Mouse (Mus musculus) heart, postnatal 0 days (tissue): Measurements from ENCODE around the gene Cd9. TPM values are rescaled to one million over a fixed set of nuclear protein-coding genes. Genes with fewer than 3 reads are reported as not detected.

Experiments
- ATAC-seq: fragments of 200-750 bp; cut with Nextera tagmentation; 2 replicates; pipeline ENCODE4 v1.8.0; 2017; ENCODE audit warnings: low read depth, moderate number of reproducible peaks, moderate library complexity; ENCODE audit not compliant: insufficient read depth
- DNase-seq: peaks from one replicate; pipeline ENCODE4 v3.0.0-alpha.2; 2016; ENCODE audit warnings: low spot score
- H3K27ac ChIP-seq: fragments of 300-500 bp; sonication (generic); 2 replicates; pipeline ENCODE4 v1.5.1; 2014; ENCODE audit warnings: low read depth, mild to moderate bottlenecking
- H3K27me3 ChIP-seq: fragments of 300-500 bp; sonication (generic); 2 replicates; pipeline ENCODE4 v1.6.1; 2014; ENCODE audit warnings: low read length, mixed read lengths; ENCODE audit not compliant: control insufficient read depth, insufficient read depth
- H3K36me3 ChIP-seq: fragments of 300-500 bp; sonication (generic); replicated peaks from 2 replicates; pipeline ENCODE4 v1.6.1; 2014; ENCODE audit warnings: low read length, mixed read lengths; ENCODE audit not compliant: control insufficient read depth, insufficient read depth
- H3K4me1 ChIP-seq: fragments of 300-500 bp; sonication (generic); 2 replicates; pipeline ENCODE4 v1.6.1; 2014; ENCODE audit warnings: antibody characterized with exemption; ENCODE audit not compliant: control insufficient read depth, insufficient read depth
- H3K4me2 ChIP-seq: fragments of 300-500 bp; sonication (generic); 2 replicates; pipeline ENCODE4 v1.6.1; 2014; ENCODE audit warnings: low read depth, mild to moderate bottlenecking, low read length, moderate library complexity
- H3K4me3 ChIP-seq: fragments of 300-500 bp; sonication (generic); 2 replicates; pipeline ENCODE4 v1.5.1; 2014; ENCODE audit warnings: low read depth, low read length
- H3K9ac ChIP-seq: fragments of 300-500 bp; sonication (generic); replicated peaks from 2 replicates; pipeline ENCODE4 v1.6.1; 2014; ENCODE audit warnings: low read depth, low read length, mixed read lengths
- H3K9me3 ChIP-seq: fragments of 300-500 bp; sonication (generic); replicated peaks from 2 replicates; pipeline ENCODE4 v1.6.1; 2016; ENCODE audit warnings: low read length; ENCODE audit not compliant: control insufficient read depth
- CTCF ChIP-seq: IDR thresholded peaks from 2 replicates; pipeline ENCODE4 v1.5.1; 2016; ENCODE audit warnings: antibody characterized with exemption, control low read depth, low read depth
- EP300 ChIP-seq: IDR thresholded peaks from 2 replicates; pipeline ENCODE4 v1.6.1; 2016; ENCODE audit warnings: antibody characterized with exemption, low read depth
- WGBS: fragments of 180-500 bp; shearing (Covaris S2); extraction: QIAGEN DNeasy Blood & Tissue Kit; methylation state at CpG from one replicate; pipeline ENCODE4 v1.1.7; 2014; 5-methylcytosine and 5-hydroxymethylcytosine counted together
- polyA plus RNA-seq: library from polyadenylated mRNA; unstranded; fragments of >200 nt; fragmentation: Nextera tagmentation; extraction: Ambion mirVana; gene quantifications from 2 replicates; pipeline ENCODE4 v1.2.1, GENCODE M21; 2015
- total RNA-seq: library from RNA; depleted of rRNA; stranded (reverse); fragments of >200 nt; gene quantifications from 2 replicates; pipeline ENCODE4 v1.2.3, GENCODE M21; 2014; ENCODE audit warnings: low replicate concordance

Gene Cd9
- total and polyA plus RNA-seq, 2 experiments from 2014 or later: 51.9 to 99.3 TPM

GRCm38 (mm10) chr6:125524027-125524426 lies 29.4 kb upstream of the Cd9 start:
- no peak overlapping the region for H3K4me3 ChIP-seq
- no peak overlapping the region for H3K27ac ChIP-seq
- TF ChIP-seq EP300 (no peak), CTCF (no peak)
- WGBS: 72% methylated on average over 6 of the region's 6 CpGs
- no peak overlapping the region for H3K9ac ChIP-seq
- ATAC-seq: no peak
- peaks cover 5% of the 10 kb centered on the region for H3K4me1 ChIP-seq
- no peak overlapping the region for H3K4me2 ChIP-seq
- no peak for DNase-seq
- no peaks in the 10 kb centered on the region for H3K27me3 ChIP-seq
- no peaks in the 10 kb centered on the region for H3K36me3 ChIP-seq
- H3K9me3 ChIP-seq: no peaks in the 10 kb centered on the region

DNA sequence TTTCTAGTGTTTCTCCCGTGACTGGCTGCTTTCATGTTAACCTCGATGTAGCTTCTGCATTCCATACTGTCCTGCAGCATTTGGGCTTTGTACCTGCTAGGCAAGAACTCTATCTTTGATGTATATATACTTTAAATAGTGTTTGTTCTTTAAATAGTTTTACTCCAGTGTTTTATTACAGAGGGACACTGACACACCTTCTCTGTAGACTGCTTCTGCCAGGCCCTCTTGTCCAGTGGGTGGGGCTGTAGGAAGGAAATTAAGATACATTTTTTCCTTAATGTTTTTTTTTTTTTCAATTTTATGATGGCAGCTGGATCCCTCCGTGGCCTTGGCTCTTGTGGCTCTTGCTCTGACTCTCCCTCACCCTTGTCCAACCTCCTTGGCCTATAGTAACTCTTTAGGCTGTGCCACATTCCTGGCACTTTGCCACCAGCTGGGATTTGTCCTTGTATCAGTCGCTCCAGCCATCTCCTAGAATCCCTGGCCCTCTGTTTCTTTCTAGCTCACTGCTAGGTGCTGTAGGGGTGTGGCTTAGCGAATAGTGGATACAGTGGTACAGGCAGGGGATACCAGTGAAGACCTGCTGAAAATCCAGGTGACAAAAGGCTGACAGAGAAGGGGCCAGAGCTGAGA lies 27.1 kb upstream of the Cd9 start:
- TF ChIP-seq CTCF (no peak), EP300 (no peak)
- Histone ChIP-seq H3K27me3 (no peaks in the 10 kb centered on the region), H3K36me3 (no peaks in the 10 kb centered on the region), H3K4me2 (no peak overlapping the region), H3K4me3 (no peak overlapping the region), H3K9me3 (no peaks in the 10 kb centered on the region), H3K27ac (no peak overlapping the region), H3K9ac (no peak overlapping the region), H3K4me1 (no peaks in the 10 kb centered on the region)
- DNase-seq (no peak), ATAC-seq (no peak)
- 37% methylated on average over 5 of the region's 5 CpGs for WGBS

- no peaks in the 10 kb centered on the region for H3K9me3 ChIP-seq
- H3K4me3 ChIP-seq: no peak overlapping the region
- WGBS: 42% methylated on average over 11 of the region's 11 CpGs
- no peaks in the 10 kb centered on the region for H3K27me3 ChIP-seq
- no peak for TF ChIP-seq CTCF
- no peaks in the 10 kb centered on the region for H3K36me3 ChIP-seq
- DNase-seq (no peak), ATAC-seq (peak; percentile 25)
- peaks cover 34% of the 10 kb centered on the region for H3K4me1 ChIP-seq
- no peak overlapping the region for H3K4me2 ChIP-seq
- no peak overlapping the region for H3K27ac ChIP-seq
- H3K9ac ChIP-seq: no peak overlapping the region
Measured at GRCm38 (mm10) chr6:125515503-125516315, 21.1 kb upstream of the Cd9 start.

DNA sequence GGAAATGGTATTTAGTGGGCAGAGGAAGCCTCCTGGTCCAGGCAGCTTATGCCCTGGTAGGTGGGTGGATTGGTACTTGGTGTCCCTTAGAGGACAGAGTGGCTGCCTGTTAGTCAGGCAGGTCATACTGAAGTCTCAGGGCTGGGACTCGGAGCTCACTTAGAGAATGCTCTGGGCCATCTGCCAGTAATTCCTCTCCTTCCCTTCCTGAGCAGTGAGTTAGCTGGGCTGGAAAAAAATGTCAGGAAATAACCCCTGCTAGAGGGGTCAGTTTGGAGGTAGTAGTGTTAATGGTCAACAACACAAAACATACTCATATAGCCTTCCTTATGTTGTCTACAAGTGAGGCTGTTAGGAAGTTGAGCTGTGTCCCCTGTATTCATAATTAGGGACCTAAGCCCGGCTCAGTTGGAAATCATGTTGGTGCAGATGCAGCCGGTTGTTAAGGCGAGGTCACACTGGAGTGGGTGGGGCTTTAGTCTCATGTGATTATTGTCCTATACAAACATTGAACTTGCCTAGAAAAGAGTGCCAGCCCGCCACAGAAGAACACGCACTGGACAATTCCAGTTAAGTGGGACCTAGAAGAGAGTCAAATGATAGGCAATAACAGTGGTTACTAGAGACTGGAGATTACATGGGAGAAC lies 18.5 kb upstream of the Cd9 start:
- Histone ChIP-seq H3K27ac (peak overlapping the region; percentile 64), H3K4me1 (peaks cover 37% of the 10 kb centered on the region), H3K36me3 (no peaks in the 10 kb centered on the region), H3K4me3 (no peak overlapping the region), H3K9ac (no peak overlapping the region), H3K9me3 (no peaks in the 10 kb centered on the region), H3K27me3 (no peaks in the 10 kb centered on the region), H3K4me2 (no peak overlapping the region)
- TF ChIP-seq EP300: no peak
- TF ChIP-seq CTCF: no peak
- peak; percentile 84 for DNase-seq
- WGBS: 27% methylated on average over 6 of the region's 6 CpGs
- peak; percentile 72 for ATAC-seq

DNA sequence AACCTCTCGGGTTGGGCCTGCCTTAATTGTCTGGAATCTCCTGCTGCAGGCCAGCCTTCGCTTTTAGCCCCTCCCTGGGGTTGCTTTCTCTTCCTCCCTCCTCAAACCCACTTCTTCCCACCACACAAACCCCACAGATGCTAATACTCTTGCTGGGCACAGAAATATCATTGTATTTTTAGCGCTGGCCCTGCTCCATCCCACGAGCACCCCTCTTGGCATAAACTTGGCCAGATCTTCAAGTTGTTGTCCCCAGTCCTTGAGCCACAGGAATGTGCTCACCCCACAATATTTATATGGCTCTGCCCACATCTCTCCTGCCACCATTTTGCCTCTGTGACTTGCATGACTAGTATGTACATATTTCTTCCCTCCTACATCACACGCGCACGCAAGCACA lies 16.6 kb upstream of the Cd9 start:
- Histone ChIP-seq H3K4me1 (peaks cover 37% of the 10 kb centered on the region), H3K27ac (no peak overlapping the region), H3K4me2 (no peak overlapping the region), H3K9ac (no peak overlapping the region), H3K9me3 (no peaks in the 10 kb centered on the region), H3K27me3 (no peaks in the 10 kb centered on the region), H3K36me3 (no peaks in the 10 kb centered on the region), H3K4me3 (no peak overlapping the region)
- TF ChIP-seq CTCF: no peak
- ATAC-seq (no peak), DNase-seq (no peak)
- WGBS: 71% methylated on average over 7 of the region's 7 CpGs
